Mouse (Mus musculus) kidney, embryonic 14.5 days (tissue): ENCODE results near the gene Bmp6. TPM values are rescaled to one million over a fixed set of nuclear protein-coding genes. Genes with fewer than 3 reads are reported as not detected.
A peak's percentile ranks its signal among the peaks of the same experiment; 100 is the strongest.

Experiments used
- ATAC-seq: fragments of 200-750 bp; cut with Nextera tagmentation; 2 replicates; pipeline ENCODE4 v1.8.0; 2017; ENCODE audit warnings: moderate number of reproducible peaks, mild to moderate bottlenecking, moderate TSS enrichment, moderate library complexity; ENCODE audit not compliant: low FRiP score, low TSS enrichment
- H3K27ac ChIP-seq: fragments of 300-500 bp; sonication (generic); 2 replicates; pipeline ENCODE4 v1.5.1; 2014; ENCODE audit warnings: low read depth, mild to moderate bottlenecking, low read length, moderate library complexity, mixed read lengths
- H3K27me3 ChIP-seq: fragments of 300-500 bp; sonication (generic); 2 replicates; pipeline ENCODE4 v1.6.1; 2014; ENCODE audit warnings: mild to moderate bottlenecking, low read length; ENCODE audit not compliant: control insufficient read depth, insufficient read depth
- H3K36me3 ChIP-seq: fragments of 300-500 bp; sonication (generic); 2 replicates; pipeline ENCODE4 v1.6.1; 2014; ENCODE audit warnings: low read length, mixed read lengths; ENCODE audit not compliant: control insufficient read depth, insufficient read depth
- H3K4me1 ChIP-seq: fragments of 300-500 bp; sonication (generic); 2 replicates; pipeline ENCODE4 v1.6.1; 2014; ENCODE audit warnings: low read length, mixed read lengths; ENCODE audit not compliant: control insufficient read depth, insufficient read depth
- H3K4me2 ChIP-seq: fragments of 300-500 bp; sonication (generic); replicated peaks from 2 replicates; pipeline ENCODE4 v1.6.1; 2014; ENCODE audit warnings: low read depth, mild to moderate bottlenecking, low read length
- H3K4me3 ChIP-seq: fragments of 300-500 bp; sonication (generic); 2 replicates; pipeline ENCODE4 v1.5.1; 2014; ENCODE audit warnings: mild to moderate bottlenecking, low read length
- H3K9ac ChIP-seq: fragments of 300-500 bp; sonication (generic); 2 replicates; pipeline ENCODE4 v1.6.1; 2014; ENCODE audit warnings: low read depth, mild to moderate bottlenecking, low read length, moderate library complexity
- H3K9me3 ChIP-seq: fragments of 300-500 bp; sonication (generic); 2 replicates; pipeline ENCODE4 v1.6.1; 2016; ENCODE audit warnings: low read length; ENCODE audit not compliant: control insufficient read depth
- WGBS: fragments of 180-500 bp; shearing (Covaris S2); extraction: QIAGEN DNeasy Blood & Tissue Kit; methylation state at CpG from one replicate; pipeline ENCODE4 v1.1.7; 2014; 5-methylcytosine and 5-hydroxymethylcytosine counted together
- polyA plus RNA-seq: library from polyadenylated mRNA; unstranded; fragments of >200 nt; fragmentation: Nextera tagmentation; extraction: Ambion mirVana; gene quantifications from 2 replicates; pipeline ENCODE4 v1.2.1, GENCODE M21; 2014

Gene Bmp6
- polyA plus RNA-seq, 1 experiment from 2014 or later: 1.6 TPM

DNA sequence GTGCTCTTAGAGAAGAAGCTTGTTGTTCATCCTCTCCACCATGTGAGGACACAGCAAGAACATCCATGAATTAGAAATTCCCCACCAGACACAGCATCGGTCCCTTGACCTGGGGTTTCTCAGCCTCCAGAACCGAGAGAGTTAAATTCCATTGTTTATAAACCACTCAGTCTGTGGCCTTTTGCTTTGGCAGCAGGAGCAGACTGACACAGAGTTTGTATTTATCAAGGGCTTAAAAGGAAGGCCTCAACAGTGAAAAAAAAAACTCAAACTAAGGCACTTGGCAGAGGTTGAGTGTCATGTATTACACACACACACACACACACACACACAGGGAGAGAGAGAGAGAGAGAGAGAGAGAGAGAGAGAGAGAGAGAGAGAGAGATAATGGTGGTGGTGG, 17.5 kb upstream of the Bmp6 start:
- Histone ChIP-seq H3K27me3 (no peaks in the 10 kb centered on the region), H3K4me1 (no peaks in the 10 kb centered on the region), H3K36me3 (no peaks in the 10 kb centered on the region), H3K27ac (no peak overlapping the region), H3K4me3 (no peak overlapping the region), H3K4me2 (no peak overlapping the region), H3K9me3 (no peaks in the 10 kb centered on the region), H3K9ac (no peak overlapping the region)
- ATAC-seq: no peak
- WGBS: 56% methylated on average over 2 of the region's 2 CpGs

DNA sequence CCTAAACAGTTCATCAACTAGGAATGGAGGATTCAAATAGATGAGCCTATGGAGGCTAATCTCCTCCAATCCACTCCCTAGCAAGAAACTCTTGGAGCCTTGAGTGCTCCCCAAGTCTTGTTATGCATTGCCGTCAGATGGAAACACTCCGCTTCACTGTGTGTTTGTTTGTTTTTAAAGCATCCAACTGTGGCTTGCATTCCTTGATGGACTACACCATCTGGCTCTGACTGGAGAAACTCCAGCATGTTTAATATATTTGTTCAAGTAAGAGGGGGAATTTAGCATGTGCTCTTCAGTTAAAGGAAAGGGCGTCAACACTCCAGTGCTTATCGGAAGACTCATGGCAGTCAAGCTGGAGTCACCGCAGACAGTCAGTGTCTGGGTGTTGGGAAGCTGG, 11.4 kb upstream of the Bmp6 start:
- no peak overlapping the region for H3K9ac ChIP-seq
- WGBS: 76% methylated on average over 5 of the region's 5 CpGs
- no peaks in the 10 kb centered on the region for H3K9me3 ChIP-seq
- H3K4me3 ChIP-seq: no peak overlapping the region
- ATAC-seq: no peak
- no peaks in the 10 kb centered on the region for H3K4me1 ChIP-seq
- no peaks in the 10 kb centered on the region for H3K36me3 ChIP-seq
- H3K27ac ChIP-seq: no peak overlapping the region
- no peak overlapping the region for H3K4me2 ChIP-seq
- no peaks in the 10 kb centered on the region for H3K27me3 ChIP-seq

DNA sequence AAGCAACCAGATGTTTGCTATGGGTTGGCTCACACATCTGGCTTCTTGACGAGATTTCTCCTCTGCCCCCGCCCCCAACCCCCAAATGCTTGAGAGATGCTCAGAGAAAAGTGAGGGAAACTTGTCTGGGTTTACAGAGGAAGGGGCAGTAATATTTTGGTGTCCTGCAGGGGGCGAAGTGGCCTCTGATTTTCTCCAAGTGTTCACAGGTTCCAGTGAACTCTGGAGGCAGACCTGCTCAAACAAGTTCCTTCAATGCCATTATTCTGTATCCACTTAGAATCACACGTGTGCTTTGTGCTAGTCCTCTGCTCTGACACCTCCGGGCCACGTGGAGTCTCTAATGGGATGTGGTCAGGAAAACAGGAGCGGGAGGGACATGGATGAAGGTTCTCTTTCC, 2.3 kb upstream of the Bmp6 start:
- Histone ChIP-seq H3K9ac (no peak overlapping the region), H3K27ac (no peak overlapping the region), H3K4me1 (peaks cover 21% of the 10 kb centered on the region), H3K27me3 (peaks cover 34% of the 10 kb centered on the region), H3K9me3 (no peaks in the 10 kb centered on the region), H3K4me3 (no peak overlapping the region), H3K4me2 (no peak overlapping the region), H3K36me3 (no peaks in the 10 kb centered on the region)
- WGBS: 30% methylated on average over 7 of the region's 7 CpGs
- no peak for ATAC-seq

DNA sequence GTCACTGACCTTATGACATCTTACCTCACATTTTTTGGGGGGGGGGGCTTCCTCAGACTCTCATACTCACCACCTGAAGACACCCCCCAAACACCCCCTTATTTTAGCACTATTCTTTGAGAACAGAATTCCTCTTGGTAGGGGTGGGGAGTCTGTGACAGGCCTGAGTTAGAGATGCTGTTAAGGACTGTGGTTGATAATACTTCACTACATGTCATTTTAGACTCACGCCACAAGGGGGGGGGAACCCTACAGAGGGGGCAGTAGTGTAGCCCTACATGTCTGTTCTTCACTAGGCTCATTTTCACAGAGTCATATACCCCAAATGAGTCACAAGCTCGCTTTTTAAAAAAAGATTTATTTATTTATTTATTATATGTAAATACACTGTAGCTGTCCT, 1.7 kb upstream of the Bmp6 start:
- H3K36me3 ChIP-seq: no peaks in the 10 kb centered on the region
- no peak for ATAC-seq
- 70% methylated on average over 2 of the region's 2 CpGs for WGBS
- H3K27ac ChIP-seq: no peak overlapping the region
- peaks cover 21% of the 10 kb centered on the region for H3K4me1 ChIP-seq
- no peak overlapping the region for H3K9ac ChIP-seq
- H3K4me3 ChIP-seq: no peak overlapping the region
- no peaks in the 10 kb centered on the region for H3K9me3 ChIP-seq
- H3K27me3 ChIP-seq: peaks cover 40% of the 10 kb centered on the region
- H3K4me2 ChIP-seq: no peak overlapping the region

DNA sequence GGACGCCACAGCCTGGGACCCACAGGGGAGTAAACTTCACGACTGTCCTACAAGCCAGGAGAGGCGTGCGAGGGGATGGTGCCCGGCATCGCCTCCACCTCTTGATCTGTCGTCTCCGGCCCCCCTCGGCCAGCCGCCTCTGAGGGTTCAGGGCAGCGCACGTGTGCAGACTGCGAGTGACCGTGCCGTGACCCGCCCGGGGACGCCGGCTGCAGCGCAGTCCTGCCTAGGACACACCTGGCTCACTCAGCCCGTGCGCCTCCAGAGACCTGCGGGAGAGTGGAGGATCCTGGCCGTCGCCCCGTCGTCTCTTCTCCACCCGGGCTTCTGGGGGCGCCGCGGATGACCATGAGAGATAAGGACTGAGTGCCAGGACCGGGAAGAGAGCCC, 519 bp downstream of the Bmp6 start:
- WGBS: under 1% methylated on average over 32 of the region's 32 CpGs
- Histone ChIP-seq H3K27me3 (peaks cover 45% of the 10 kb centered on the region), H3K4me2 (peak overlapping the region; percentile 88), H3K4me1 (peaks cover 21% of the 10 kb centered on the region), H3K4me3 (peak overlapping the region; percentile 51), H3K27ac (no peak overlapping the region), H3K36me3 (no peaks in the 10 kb centered on the region), H3K9me3 (no peaks in the 10 kb centered on the region), H3K9ac (peak overlapping the region; percentile 50; the same call in 1 of the 2 replicates)
- peak; percentile 18; the same call in 1 of the 2 replicates for ATAC-seq

DNA sequence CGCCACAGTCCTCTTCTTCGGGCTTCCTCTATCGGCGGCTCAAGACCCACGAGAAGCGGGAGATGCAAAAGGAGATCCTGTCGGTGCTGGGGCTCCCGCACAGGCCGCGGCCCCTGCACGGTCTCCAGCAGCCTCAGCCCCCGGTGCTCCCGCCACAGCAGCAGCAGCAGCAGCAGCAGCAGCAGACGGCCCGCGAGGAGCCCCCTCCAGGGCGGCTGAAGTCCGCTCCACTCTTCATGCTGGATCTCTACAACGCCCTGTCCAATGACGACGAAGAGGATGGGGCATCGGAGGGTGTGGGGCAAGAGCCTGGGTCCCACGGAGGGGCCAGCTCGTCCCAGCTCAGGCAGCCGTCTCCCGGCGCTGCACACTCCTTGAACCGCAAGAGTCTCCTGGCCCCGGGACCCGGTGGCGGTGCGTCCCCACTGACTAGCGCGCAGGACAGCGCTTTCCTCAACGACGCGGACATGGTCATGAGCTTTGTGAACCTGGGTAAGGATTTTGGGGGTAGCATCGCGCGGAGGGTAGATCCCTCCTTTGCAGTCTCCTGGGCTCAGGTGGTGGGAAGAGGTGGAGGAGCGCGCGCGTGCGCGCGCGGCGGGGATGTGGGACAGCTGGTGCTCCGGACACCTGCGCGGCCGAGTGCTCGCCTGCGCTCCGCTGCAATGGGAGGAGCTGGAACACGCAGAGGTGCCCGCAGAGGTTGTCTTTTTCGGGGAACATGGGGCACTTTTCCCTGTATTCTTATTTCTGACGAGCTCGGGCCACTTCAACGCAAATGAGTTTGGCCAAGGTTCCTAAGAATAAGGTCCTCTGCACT, 1.4 kb downstream of the Bmp6 start:
- Histone ChIP-seq H3K27ac (no peak overlapping the region), H3K4me3 (peak overlapping the region; percentile 51), H3K9ac (peak overlapping the region; percentile 50), H3K4me1 (peaks cover 21% of the 10 kb centered on the region), H3K9me3 (no peaks in the 10 kb centered on the region), H3K36me3 (no peaks in the 10 kb centered on the region), H3K27me3 (peaks cover 45% of the 10 kb centered on the region), H3K4me2 (peak overlapping the region; percentile 88)
- peak; percentile 22 for ATAC-seq
- WGBS: 1% methylated on average over 61 of the region's 63 CpGs

DNA sequence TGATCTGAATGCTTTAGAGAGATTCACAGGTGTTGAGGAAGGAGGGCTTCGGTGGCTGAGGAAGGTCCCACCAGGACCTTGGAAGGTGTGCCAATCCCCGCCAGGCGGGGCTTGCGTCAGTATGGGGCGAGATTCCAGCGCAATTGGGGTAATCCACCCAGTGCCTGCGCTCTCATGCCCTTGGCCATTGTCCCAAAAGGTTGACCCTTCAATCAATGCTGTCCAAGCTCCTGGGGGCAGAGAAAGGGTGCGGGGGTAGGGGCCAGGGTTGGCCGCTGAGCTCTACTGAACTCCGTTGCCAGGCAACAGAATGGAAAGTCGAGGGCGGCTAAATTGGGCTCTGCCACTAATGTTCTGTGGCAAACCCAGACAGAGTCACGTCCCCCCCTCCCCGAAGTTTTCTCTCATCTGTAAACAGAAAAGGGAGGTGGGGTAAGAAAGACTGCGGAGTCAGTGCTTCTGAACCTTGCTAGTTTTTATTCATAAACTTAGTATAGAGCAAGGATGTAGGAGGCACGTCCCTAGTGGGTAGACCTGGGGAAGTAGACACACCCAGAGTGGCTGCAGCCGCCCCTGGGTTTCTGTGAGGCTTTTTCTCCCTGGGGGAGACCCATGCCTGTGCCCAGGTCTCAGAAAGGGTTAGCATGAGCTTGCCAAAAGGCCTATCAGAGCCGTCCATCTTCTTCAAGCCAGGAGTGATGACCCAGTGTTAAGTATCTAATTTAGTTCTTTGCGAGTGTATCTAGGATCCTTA, 2.3 kb downstream of the Bmp6 start:
- Histone ChIP-seq H3K4me2 (peak overlapping the region; percentile 88), H3K4me3 (peak overlapping the region; percentile 51), H3K36me3 (no peaks in the 10 kb centered on the region), H3K9ac (no peak overlapping the region), H3K27ac (no peak overlapping the region), H3K27me3 (peaks cover 45% of the 10 kb centered on the region), H3K4me1 (peaks cover 24% of the 10 kb centered on the region), H3K9me3 (no peaks in the 10 kb centered on the region)
- no peak for ATAC-seq
- 8% methylated on average over 19 of the region's 19 CpGs for WGBS

DNA sequence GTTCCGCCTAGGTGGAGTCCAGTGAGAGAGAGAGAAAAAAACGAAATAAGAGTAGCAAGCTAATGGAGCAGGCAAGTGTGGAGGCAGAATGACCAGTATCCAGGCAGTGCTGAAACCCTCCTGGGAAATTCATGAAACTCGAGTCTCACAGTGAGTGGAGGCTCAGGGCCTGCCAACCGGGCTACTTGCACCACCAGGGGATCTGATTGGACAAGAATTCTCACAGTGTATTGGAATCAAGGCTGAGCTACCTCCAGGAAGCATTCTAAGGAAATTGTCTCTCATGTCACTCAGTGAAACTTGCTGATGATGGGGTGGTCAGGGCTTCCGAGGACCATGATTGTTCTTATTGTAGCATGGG, 2.8 kb downstream of the Bmp6 start:
- H3K27me3 ChIP-seq: peaks cover 45% of the 10 kb centered on the region
- 18% methylated on average over 5 of the region's 5 CpGs for WGBS

DNA sequence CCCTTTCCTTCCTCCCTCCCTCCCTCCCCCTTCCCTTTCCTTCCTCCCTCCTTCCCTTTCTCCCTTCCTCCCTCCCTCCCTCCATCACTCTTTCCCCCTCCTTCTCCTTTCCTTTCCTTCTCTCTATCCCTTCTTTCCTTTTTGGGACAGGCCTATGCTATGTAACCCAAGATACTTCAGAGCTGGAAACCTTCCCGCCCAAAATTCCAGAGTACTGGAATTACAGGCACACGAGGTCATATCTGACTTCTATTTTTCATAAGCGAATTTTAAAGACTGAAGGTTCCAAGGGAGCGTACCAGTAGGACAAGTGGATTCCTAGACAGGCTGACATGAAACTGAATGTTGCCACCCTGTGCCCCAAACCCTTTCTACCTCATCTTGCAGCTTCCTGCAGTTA, 4.1 kb downstream of the Bmp6 start:
- Histone ChIP-seq H3K4me2 (no peak overlapping the region), H3K4me3 (no peak overlapping the region), H3K36me3 (no peaks in the 10 kb centered on the region), H3K4me1 (peaks cover 29% of the 10 kb centered on the region), H3K27me3 (peaks cover 43% of the 10 kb centered on the region), H3K9ac (no peak overlapping the region), H3K9me3 (no peaks in the 10 kb centered on the region), H3K27ac (no peak overlapping the region)
- ATAC-seq: no peak
- WGBS: 77% methylated on average over 4 of the region's 4 CpGs

More for the DNA sequence above, 2.8 kb downstream of the Bmp6 start:
- Histone ChIP-seq H3K9ac (no peak overlapping the region), H3K4me1 (peaks cover 25% of the 10 kb centered on the region), H3K27ac (no peak overlapping the region), H3K9me3 (no peaks in the 10 kb centered on the region), H3K36me3 (no peaks in the 10 kb centered on the region), H3K4me3 (peak overlapping the region; percentile 51; the same call in 1 of the 2 replicates), H3K4me2 (no peak overlapping the region)
- ATAC-seq: no peak
